Mouse (Mus musculus) heart, embryonic 11.5 days (tissue): Measurements from ENCODE around the gene Rfxank. TPM values are rescaled to one million over a fixed set of nuclear protein-coding genes. Genes with fewer than 3 reads are reported as not detected.

Experiments
- ATAC-seq: fragments of 200-750 bp; cut with Nextera tagmentation; replicated peaks from 2 replicates; pipeline ENCODE4 v1.8.0; 2017; ENCODE audit warnings: moderate library complexity; ENCODE audit not compliant: insufficient number of reproducible peaks, low FRiP score, low TSS enrichment
- H3K27ac ChIP-seq: fragments of 300-500 bp; sonication (generic); 2 replicates; pipeline ENCODE4 v1.5.1; 2014; ENCODE audit warnings: mild to moderate bottlenecking, low read depth, low read length
- H3K27me3 ChIP-seq: fragments of 300-500 bp; sonication (generic); 2 replicates; pipeline ENCODE4 v1.6.1; 2014; ENCODE audit warnings: mild to moderate bottlenecking, low read length, mixed read lengths; ENCODE audit not compliant: control insufficient read depth, insufficient read depth
- H3K36me3 ChIP-seq: fragments of 300-500 bp; sonication (generic); 2 replicates; pipeline ENCODE4 v1.6.1; 2014; ENCODE audit warnings: mild to moderate bottlenecking, low read length, moderate library complexity, mixed read lengths; ENCODE audit not compliant: control insufficient read depth, insufficient read depth
- H3K4me1 ChIP-seq: fragments of 300-500 bp; sonication (generic); 2 replicates; pipeline ENCODE4 v1.6.1; 2014; ENCODE audit warnings: low read length; ENCODE audit not compliant: control insufficient read depth, insufficient read depth
- H3K4me2 ChIP-seq: fragments of 300-500 bp; sonication (generic); 2 replicates; pipeline ENCODE4 v1.6.1; 2014; ENCODE audit warnings: mild to moderate bottlenecking, moderate library complexity
- H3K4me3 ChIP-seq: fragments of 300-500 bp; sonication (generic); 2 replicates; pipeline ENCODE4 v1.5.1; 2014; ENCODE audit warnings: low read depth, low read length
- H3K9ac ChIP-seq: fragments of 300-500 bp; sonication (generic); 2 replicates; pipeline ENCODE4 v1.6.1; 2014; ENCODE audit warnings: mild to moderate bottlenecking, low read depth, low read length, moderate library complexity
- H3K9me3 ChIP-seq: fragments of 300-500 bp; sonication (generic); replicated peaks from 2 replicates; pipeline ENCODE4 v1.6.1; 2016; ENCODE audit warnings: low read length; ENCODE audit not compliant: control insufficient read depth
- WGBS: fragments of 180-500 bp; shearing (Covaris S2); extraction: QIAGEN DNeasy Blood & Tissue Kit; methylation state at CpG from one replicate; pipeline ENCODE4 v1.1.7; 2014; ENCODE audit not compliant: insufficient replicate concordance; 5-methylcytosine and 5-hydroxymethylcytosine counted together
- polyA plus RNA-seq: library from polyadenylated mRNA; unstranded; fragments of >200 nt; fragmentation: Nextera tagmentation; extraction: Ambion mirVana; gene quantifications from 2 replicates; pipeline ENCODE4 v1.2.1, GENCODE M21; 2014

Gene Rfxank
- polyA plus RNA-seq, 1 experiment from 2014 or later, result 15.1 TPM

- H3K4me3 ChIP-seq, result no peak overlapping the region
- no peaks in the 10 kb centered on the region for H3K9me3 ChIP-seq
- no peak for ATAC-seq
- peaks cover 4% of the 10 kb centered on the region; the same call in 1 of the 2 replicates for H3K4me1 ChIP-seq
- H3K27me3 ChIP-seq, result peaks cover 24% of the 10 kb centered on the region
- no peak overlapping the region; the same call in 1 of the 2 replicates for H3K4me2 ChIP-seq
- no peak overlapping the region for H3K27ac ChIP-seq
- no peak overlapping the region for H3K9ac ChIP-seq
- WGBS, result 81% methylated on average over 4 of the region's 4 CpGs
- no peaks in the 10 kb centered on the region for H3K36me3 ChIP-seq
Measured at GRCm38 (mm10) chr8:70159211-70159610, 20.3 kb upstream of the Rfxank start.

- peak overlapping the region; percentile 48 for H3K4me3 ChIP-seq
- peak overlapping the region; percentile 72 for H3K4me2 ChIP-seq
- peaks cover 4% of the 10 kb centered on the region; the same call in 1 of the 2 replicates for H3K4me1 ChIP-seq
- WGBS, result 10% methylated on average over 40 of the region's 40 CpGs
- peak; percentile 84 for ATAC-seq
- H3K9ac ChIP-seq, result peak overlapping the region; percentile 65; the same call in 1 of the 2 replicates
- H3K36me3 ChIP-seq, result no peaks in the 10 kb centered on the region
- H3K9me3 ChIP-seq, result no peaks in the 10 kb centered on the region
- peaks cover 21% of the 10 kb centered on the region for H3K27me3 ChIP-seq
- H3K27ac ChIP-seq, result no peak overlapping the region
Measured at GRCm38 (mm10) chr8:70158069-70158853, 19.3 kb upstream of the Rfxank start.

GRCm38 (mm10) chr8:70157240-70157800 lies 18.4 kb upstream of the Rfxank start:
- no peaks in the 10 kb centered on the region for H3K9me3 ChIP-seq
- no peaks in the 10 kb centered on the region for H3K36me3 ChIP-seq
- no peak overlapping the region for H3K4me2 ChIP-seq
- H3K4me1 ChIP-seq, result peaks cover 4% of the 10 kb centered on the region
- no peak for ATAC-seq
- WGBS, result 86% methylated on average over 1 of the region's 1 CpGs
- H3K9ac ChIP-seq, result no peak overlapping the region
- no peak overlapping the region for H3K27ac ChIP-seq
- H3K27me3 ChIP-seq, result peaks cover 17% of the 10 kb centered on the region
- no peak overlapping the region for H3K4me3 ChIP-seq

- Histone ChIP-seq H3K36me3 (no peaks in the 10 kb centered on the region), H3K27ac (no peak overlapping the region), H3K27me3 (peaks cover 21% of the 10 kb centered on the region), H3K4me1 (no peaks in the 10 kb centered on the region; the same call in 1 of the 2 replicates), H3K4me2 (peak overlapping the region; percentile 55), H3K4me3 (no peak overlapping the region), H3K9me3 (no peaks in the 10 kb centered on the region), H3K9ac (no peak overlapping the region)
- WGBS, result 13% methylated on average over 22 of the region's 22 CpGs
- ATAC-seq, result peak; percentile 84
Measured at GRCm38 (mm10) chr8:70152537-70153257, 13.7 kb upstream of the Rfxank start.

GRCm38 (mm10) chr8:70150158-70150557 lies 11.2 kb upstream of the Rfxank start:
- H3K4me1 ChIP-seq, result no peaks in the 10 kb centered on the region; the same call in 1 of the 2 replicates
- no peak overlapping the region for H3K9ac ChIP-seq
- H3K4me2 ChIP-seq, result no peak overlapping the region
- H3K36me3 ChIP-seq, result peaks cover 7% of the 10 kb centered on the region
- WGBS, result 17% methylated on average over 13 of the region's 13 CpGs
- peaks cover 16% of the 10 kb centered on the region for H3K27me3 ChIP-seq
- no peaks in the 10 kb centered on the region for H3K9me3 ChIP-seq
- H3K27ac ChIP-seq, result no peak overlapping the region
- H3K4me3 ChIP-seq, result no peak overlapping the region
- ATAC-seq, result no peak

GRCm38 (mm10) chr8:70147678-70148607 lies 9.0 kb upstream of the Rfxank start:
- no peak overlapping the region for H3K27ac ChIP-seq
- peaks cover 9% of the 10 kb centered on the region; the same call in 1 of the 2 replicates for H3K27me3 ChIP-seq
- peaks cover 15% of the 10 kb centered on the region for H3K36me3 ChIP-seq
- no peaks in the 10 kb centered on the region for H3K9me3 ChIP-seq
- no peak overlapping the region for H3K4me3 ChIP-seq
- no peak for ATAC-seq
- WGBS, result 78% methylated on average over 7 of the region's 7 CpGs
- H3K9ac ChIP-seq, result no peak overlapping the region
- H3K4me1 ChIP-seq, result no peaks in the 10 kb centered on the region
- no peak overlapping the region for H3K4me2 ChIP-seq

- Histone ChIP-seq H3K9me3 (no peaks in the 10 kb centered on the region), H3K27me3 (no peaks in the 10 kb centered on the region), H3K27ac (peak overlapping the region; percentile 69), H3K36me3 (peaks cover 15% of the 10 kb centered on the region), H3K9ac (peak overlapping the region; percentile 81), H3K4me3 (peak overlapping the region; percentile 76), H3K4me1 (peaks cover 14% of the 10 kb centered on the region), H3K4me2 (peak overlapping the region; percentile 73)
- no peak for ATAC-seq
- 15% methylated on average over 9 of the region's 9 CpGs for WGBS
Measured at GRCm38 (mm10) chr8:70139981-70140380, 1.0 kb upstream of the Rfxank start.

- 74% methylated on average over 4 of the region's 4 CpGs for WGBS
- H3K9me3 ChIP-seq, result no peaks in the 10 kb centered on the region
- H3K36me3 ChIP-seq, result peaks cover 18% of the 10 kb centered on the region
- ATAC-seq, result no peak
- H3K9ac ChIP-seq, result peak overlapping the region; percentile 68
- H3K4me3 ChIP-seq, result no peak overlapping the region
- peaks cover 14% of the 10 kb centered on the region for H3K4me1 ChIP-seq
- H3K27me3 ChIP-seq, result no peaks in the 10 kb centered on the region
- H3K27ac ChIP-seq, result no peak overlapping the region
- H3K4me2 ChIP-seq, result peak overlapping the region; percentile 73
Measured at GRCm38 (mm10) chr8:70137890-70138289, 1.1 kb downstream of the Rfxank start.
